Mouse (Mus musculus) forebrain, embryonic 14.5 days (tissue): ENCODE measurements around the gene Mall. TPM values are rescaled to one million over a fixed set of nuclear protein-coding genes. Genes with fewer than 3 reads are reported as not detected.

Experiments used
- ATAC-seq: fragments of 200-750 bp; cut with Nextera tagmentation; 2 replicates; pipeline ENCODE4 v1.8.0; 2017; ENCODE audit warnings: mild to moderate bottlenecking, moderate library complexity
- DNase-seq: peaks from one replicate; pipeline ENCODE4 v3.0.0-alpha.2; 2015; ENCODE audit warnings: low spot score
- H3K27ac ChIP-seq: fragments of 300-500 bp; sonication (generic); 2 replicates; pipeline ENCODE4 v1.5.1; 2014; ENCODE audit warnings: low read depth, mild to moderate bottlenecking, control low read depth, low read length, moderate library complexity
- H3K27me3 ChIP-seq: fragments of 300-500 bp; sonication (generic); replicated peaks from 2 replicates; pipeline ENCODE4 v1.6.1; 2014; ENCODE audit warnings: low read length, control low read depth, mixed read lengths; ENCODE audit not compliant: control insufficient read depth, insufficient read depth
- H3K36me3 ChIP-seq: fragments of 300-500 bp; sonication (generic); 2 replicates; pipeline ENCODE4 v1.6.1; 2014; ENCODE audit warnings: low read length, control low read depth; ENCODE audit not compliant: control insufficient read depth, insufficient read depth
- H3K4me1 ChIP-seq: fragments of 300-500 bp; sonication (generic); 2 replicates; pipeline ENCODE4 v1.6.1; 2014; ENCODE audit warnings: antibody characterized with exemption, low read length, control low read depth; ENCODE audit not compliant: control insufficient read depth, insufficient read depth
- H3K4me2 ChIP-seq: fragments of 300-500 bp; sonication (generic); 2 replicates; pipeline ENCODE4 v1.6.1; 2014; ENCODE audit warnings: mild to moderate bottlenecking, control low read depth, low read length
- H3K4me3 ChIP-seq: fragments of 300-500 bp; sonication (generic); 2 replicates; pipeline ENCODE4 v1.5.1; 2014; ENCODE audit warnings: low read depth, low read length, control low read depth
- H3K9ac ChIP-seq: fragments of 300-500 bp; sonication (generic); 2 replicates; pipeline ENCODE4 v1.6.1; 2014; ENCODE audit warnings: mild to moderate bottlenecking, low read length, control low read depth, moderate library complexity
- H3K9me3 ChIP-seq: fragments of 300-500 bp; sonication (generic); replicated peaks from 2 replicates; pipeline ENCODE4 v1.6.1; 2016; ENCODE audit warnings: low read length, control low read depth, mixed read lengths; ENCODE audit not compliant: control insufficient read depth
- WGBS: fragments of 180-500 bp; shearing (Covaris S2); extraction: QIAGEN DNeasy Blood & Tissue Kit; methylation state at CpG from one replicate; pipeline ENCODE4 v1.1.7; 2014; 5-methylcytosine and 5-hydroxymethylcytosine counted together
- polyA plus RNA-seq: library from polyadenylated mRNA; unstranded; fragments of >200 nt; fragmentation: Nextera tagmentation; extraction: Ambion mirVana; gene quantifications from 2 replicates; pipeline ENCODE4 v1.2.1, GENCODE M21; 2014

The Mall gene
- polyA plus RNA-seq, 1 experiment from 2014 or later, result 0.71 TPM

GRCm38 (mm10) chr2:127667843-127668506, 61.8 kb downstream of the Mall start:
- no peak overlapping the region for H3K4me2 ChIP-seq
- H3K27me3 ChIP-seq, result no peaks in the 10 kb centered on the region
- peak; percentile 69 for DNase-seq
- no peak overlapping the region for H3K4me3 ChIP-seq
- H3K9me3 ChIP-seq, result no peaks in the 10 kb centered on the region
- H3K9ac ChIP-seq, result no peak overlapping the region
- ATAC-seq, result no peak
- 19% methylated on average over 2 of the region's 2 CpGs for WGBS
- no peaks in the 10 kb centered on the region for H3K36me3 ChIP-seq
- H3K27ac ChIP-seq, result no peak overlapping the region
- no peaks in the 10 kb centered on the region for H3K4me1 ChIP-seq

- H3K9me3 ChIP-seq, result no peaks in the 10 kb centered on the region
- H3K4me1 ChIP-seq, result no peaks in the 10 kb centered on the region
- no peaks in the 10 kb centered on the region for H3K27me3 ChIP-seq
- H3K4me2 ChIP-seq, result no peak overlapping the region
- H3K27ac ChIP-seq, result no peak overlapping the region
- ATAC-seq, result no peak
- H3K36me3 ChIP-seq, result no peaks in the 10 kb centered on the region
- H3K4me3 ChIP-seq, result no peak overlapping the region
- H3K9ac ChIP-seq, result no peak overlapping the region
- DNase-seq, result no peak
Observed at GRCm38 (mm10) chr2:127667015-127667414, 62.7 kb downstream of the Mall start.

- ATAC-seq (no peak), DNase-seq (no peak)
- H3K27me3 ChIP-seq, result no peaks in the 10 kb centered on the region
- no peak overlapping the region for H3K9ac ChIP-seq
- H3K9me3 ChIP-seq, result no peaks in the 10 kb centered on the region
- H3K27ac ChIP-seq, result no peak overlapping the region
- no peak overlapping the region for H3K4me2 ChIP-seq
- no peaks in the 10 kb centered on the region for H3K4me1 ChIP-seq
- no peaks in the 10 kb centered on the region for H3K36me3 ChIP-seq
- WGBS, result 39% methylated on average over 2 of the region's 2 CpGs
- H3K4me3 ChIP-seq, result no peak overlapping the region
Observed at GRCm38 (mm10) chr2:127662708-127663107, 67.0 kb downstream of the Mall start.

GRCm38 (mm10) chr2:127656086-127656720, 73.5 kb downstream of the Mall start, which contains the start of gene Mal:
Gene Mal, minus strand, starts transcription at chr2:127656695.
- ATAC-seq, result no peak
- no peaks in the 10 kb centered on the region for H3K9me3 ChIP-seq
- under 1% methylated on average over 43 of the region's 43 CpGs for WGBS
- peaks cover 38% of the 10 kb centered on the region for H3K27me3 ChIP-seq
- H3K9ac ChIP-seq, result peak within 1 kb of the TSS; percentile 53
- H3K4me2 ChIP-seq, result peak within 1 kb of the TSS; percentile 52
- no peak for DNase-seq
- no peaks in the 10 kb centered on the region for H3K36me3 ChIP-seq
- no peak within 1 kb of the TSS for H3K27ac ChIP-seq
- peak within 1 kb of the TSS; percentile 32 for H3K4me3 ChIP-seq
- no peaks in the 10 kb centered on the region for H3K4me1 ChIP-seq

- H3K9me3 ChIP-seq, result no peaks in the 10 kb centered on the region
- no peaks in the 10 kb centered on the region for H3K36me3 ChIP-seq
- no peaks in the 10 kb centered on the region for H3K4me1 ChIP-seq
- 5% methylated on average over 9 of the region's 9 CpGs for WGBS
- peak overlapping the region; percentile 32; the same call in 1 of the 2 replicates for H3K4me3 ChIP-seq
- no peak overlapping the region for H3K9ac ChIP-seq
- peaks cover 38% of the 10 kb centered on the region for H3K27me3 ChIP-seq
- H3K27ac ChIP-seq, result no peak overlapping the region
- ATAC-seq (no peak), DNase-seq (no peak)
- H3K4me2 ChIP-seq, result no peak overlapping the region
Observed at GRCm38 (mm10) chr2:127655419-127655818, 74.3 kb downstream of the Mall start.

- Histone ChIP-seq H3K4me1 (no peaks in the 10 kb centered on the region), H3K9ac (no peak overlapping the region), H3K27ac (no peak overlapping the region), H3K4me2 (no peak overlapping the region), H3K27me3 (peaks cover 38% of the 10 kb centered on the region), H3K9me3 (no peaks in the 10 kb centered on the region), H3K4me3 (no peak overlapping the region), H3K36me3 (no peaks in the 10 kb centered on the region)
- DNase-seq, result no peak
- whole genome bisulfite sequencing, result 55% methylated on average over 3 of the region's 3 CpGs
- ATAC-seq, result no peak
Observed at GRCm38 (mm10) chr2:127654786-127655185, 74.9 kb downstream of the Mall start.

Other genes with a start within 250 kb of the Mall start
- gene Kcnip3, start 207.8 kb downstream of the Mall start, polyA plus RNA-seq, result 13.8 and 15.1 TPM in 2 replicates
- 0.04 TPM in 1 of 2 replicates, not detected in the other for gene Prom2, start 188.5 kb downstream of the Mall start, polyA plus RNA-seq
- gene Zfp661, start 142.8 kb downstream of the Mall start, polyA plus RNA-seq, result 9.1 and 9.4 TPM in 2 replicates
- gene Mrps5, start 142.7 kb downstream of the Mall start, polyA plus RNA-seq, result 156 and 172 TPM in 2 replicates
- 0.80 and 1.1 TPM in 2 replicates for gene Mal, start 73.2 kb downstream of the Mall start, polyA plus RNA-seq
- gene Nphp1, start 59.0 kb upstream of the Mall start, polyA plus RNA-seq, result 13.7 and 18.2 TPM in 2 replicates
- 34.5 and 40.5 TPM in 2 replicates for gene Mtln, start 62.6 kb upstream of the Mall start, polyA plus RNA-seq
- 8.4 and 10.5 TPM in 2 replicates for gene Bub1, start 101.9 kb upstream of the Mall start, polyA plus RNA-seq
- not detected in 2 replicates for gene Acoxl, start 108.9 kb upstream of the Mall start, polyA plus RNA-seq